Mouse (Mus musculus) gastrocnemius, postnatal 25 days (tissue): ENCODE results near the gene Nsl1. TPM values are rescaled to one million over a fixed set of nuclear protein-coding genes. Genes with fewer than 3 reads are reported as not detected.

Experiments used
- DNase-seq: peaks from one replicate; pipeline ENCODE4 v3.0.0; 2022
- total RNA-seq, 2 experiments: library from RNA; stranded (reverse); gene quantifications; 1 replicate in 1 of 2; 2 replicates in 1 of 2; pipeline ENCODE4 v1.2.3; 2021

The Nsl1 gene
- total RNA-seq, 2 experiments from 2014 or later, result 0.26 to 0.56 TPM

GRCm38 (mm10) chr1:191054870-191055532 lies 7.8 kb upstream of the Nsl1 start:
- DNase-seq, result no peak

DNA sequence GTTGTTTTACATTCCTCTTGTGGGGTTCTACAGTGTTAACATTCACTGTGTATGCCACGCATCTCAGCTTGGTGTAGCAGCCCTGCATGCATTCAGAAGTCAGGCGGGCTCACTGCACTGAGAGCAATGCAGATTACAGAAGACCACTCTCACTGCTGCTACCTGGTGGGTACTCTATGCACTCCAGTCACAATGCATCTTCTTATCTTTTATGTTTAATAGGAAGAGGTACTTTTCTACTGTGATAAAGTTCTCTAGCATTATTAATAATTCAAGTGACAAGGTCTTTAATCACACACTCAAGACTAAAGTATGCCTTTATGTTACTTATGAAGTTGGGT lies 7.3 kb upstream of the Nsl1 start:
- no peak for DNase-seq

GRCm38 (mm10) chr1:191057461-191057860 lies 5.4 kb upstream of the Nsl1 start:
- no peak for DNase-seq

DNA sequence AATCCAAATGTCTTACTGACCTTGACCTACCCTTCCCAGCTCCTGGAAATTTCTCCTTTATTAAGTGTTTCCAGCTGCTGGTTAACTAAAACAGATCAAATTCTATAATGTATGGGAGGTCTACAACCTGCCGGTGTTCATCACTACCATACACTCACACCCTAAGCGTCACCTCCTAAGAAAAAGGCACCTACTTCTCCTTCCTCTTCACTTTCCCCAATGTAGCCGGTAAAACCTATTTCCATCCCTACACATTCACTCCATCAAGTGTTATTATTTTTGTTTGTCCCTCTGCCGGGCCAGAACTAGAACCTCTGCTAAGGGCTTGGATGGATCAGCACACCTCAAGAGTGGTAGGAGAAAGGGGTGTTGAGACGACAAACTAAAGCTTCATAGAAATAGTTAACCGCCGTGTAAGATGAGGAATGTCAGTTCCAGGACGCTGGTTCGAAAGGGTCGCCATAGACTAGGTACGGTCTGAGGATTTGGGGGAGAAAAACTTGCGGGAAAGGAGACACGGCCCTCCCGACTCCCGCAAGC lies 501 bp upstream of the Nsl1 start:
- DNase-seq, result no peak

DNA sequence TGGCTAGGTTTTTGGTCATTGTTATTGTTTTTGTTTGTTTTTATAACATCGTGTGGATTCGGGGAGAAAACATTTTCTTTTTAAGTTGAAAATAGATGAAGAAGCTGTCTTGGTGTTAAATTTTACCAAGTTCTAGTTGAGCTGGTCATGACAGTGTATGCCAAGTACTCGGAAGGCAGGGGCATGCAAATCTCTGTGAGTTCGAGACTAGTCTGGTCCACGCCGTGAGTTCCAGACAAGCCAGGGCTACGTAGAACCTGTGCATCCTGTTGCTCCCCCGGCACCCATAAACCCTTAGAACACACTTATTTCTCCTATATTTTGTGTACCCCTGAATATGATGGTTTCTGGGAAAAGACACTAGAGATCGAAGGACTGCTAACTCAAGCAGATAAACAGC lies 888 bp downstream of the Nsl1 start:
- DNase-seq, result no peak

DNA sequence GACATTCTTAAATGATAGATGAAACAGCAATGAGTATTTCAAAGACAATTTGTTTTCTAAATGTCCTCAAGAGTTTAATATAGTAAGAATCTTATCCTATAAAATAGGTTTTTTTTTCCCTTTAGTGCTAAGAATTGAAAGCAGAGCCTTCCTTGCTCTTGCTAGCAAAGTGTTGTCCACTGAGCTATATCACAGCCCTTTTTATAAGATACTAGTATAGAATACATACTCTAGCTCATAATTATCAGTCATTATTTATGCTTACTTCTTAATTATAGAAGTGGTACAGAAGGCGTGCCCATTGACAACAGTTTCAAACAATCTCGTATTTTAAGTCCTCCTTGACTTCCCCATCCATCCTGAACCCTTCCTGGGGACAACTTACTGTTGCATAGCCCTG lies 1.7 kb downstream of the Nsl1 start:
- no peak for DNase-seq

GRCm38 (mm10) chr1:191065188-191065587 lies 2.4 kb downstream of the Nsl1 start:
- no peak for DNase-seq

DNA sequence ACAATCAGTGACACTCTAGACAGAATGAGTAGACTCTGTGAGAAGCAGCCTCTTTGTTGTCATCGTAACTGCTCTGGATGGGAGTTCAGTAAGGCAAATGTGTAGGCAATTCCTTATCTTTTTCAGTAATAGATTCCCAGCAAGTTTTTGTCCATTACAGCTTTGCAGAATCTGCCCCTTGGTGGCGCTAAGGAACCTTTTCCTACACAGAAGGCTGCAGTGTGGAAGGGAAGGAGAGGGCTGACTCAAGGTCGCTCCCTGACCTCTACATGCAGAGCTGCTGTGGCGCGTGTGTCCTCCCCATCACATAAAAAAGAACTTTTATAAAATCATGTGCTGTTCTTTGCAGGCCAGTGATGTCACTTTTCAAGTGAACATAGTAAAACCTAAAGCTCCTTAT lies 5.6 kb downstream of the Nsl1 start:
- no peak for DNase-seq

DNA sequence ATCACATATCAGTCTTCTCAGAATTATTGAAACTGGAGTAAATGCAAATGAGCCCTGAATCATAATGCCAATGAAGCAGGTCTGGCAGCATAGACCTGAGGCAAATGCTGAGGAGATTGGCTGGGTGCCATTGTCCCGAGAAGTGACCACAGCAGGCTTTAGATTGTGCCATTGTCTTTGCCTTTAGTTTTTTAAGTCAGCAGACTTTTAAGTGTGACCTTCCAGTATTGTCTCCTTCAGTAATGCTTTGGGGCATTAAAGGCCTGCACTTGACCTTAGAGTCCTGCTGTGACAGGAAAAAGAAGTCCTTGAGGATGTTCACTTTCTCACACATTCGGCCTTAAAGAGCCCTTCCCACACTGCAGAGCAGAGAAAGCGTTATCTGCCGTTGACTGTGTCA lies 7.4 kb downstream of the Nsl1 start:
- no peak for DNase-seq

- DNase-seq, result no peak
Measured at GRCm38 (mm10) chr1:191071613-191072012, 8.8 kb downstream of the Nsl1 start.

- no peak for DNase-seq
Measured at GRCm38 (mm10) chr1:191072329-191072913, 9.6 kb downstream of the Nsl1 start.

GRCm38 (mm10) chr1:191073001-191073400 lies 10.2 kb downstream of the Nsl1 start:
- DNase-seq, result peak; percentile 27

DNA sequence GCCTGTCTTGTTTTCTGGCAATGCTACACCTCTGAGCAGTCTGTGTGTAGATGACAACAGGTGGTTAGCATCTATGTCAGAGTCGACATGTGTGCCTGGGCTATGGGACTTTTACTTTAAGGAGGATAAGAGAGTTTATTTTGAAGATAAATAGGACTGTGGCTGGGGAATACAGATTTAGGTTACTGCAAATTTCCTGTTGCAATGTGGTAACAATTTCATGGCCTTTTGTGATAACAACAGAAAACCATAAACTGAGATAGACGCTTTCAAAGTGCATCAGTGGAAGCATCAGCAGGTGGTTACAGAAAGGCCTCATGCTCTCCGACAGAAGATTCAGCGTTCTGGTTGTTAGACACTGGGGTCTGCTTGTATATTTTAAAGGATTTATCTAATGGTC lies 10.7 kb downstream of the Nsl1 start:
- no peak for DNase-seq

DNA sequence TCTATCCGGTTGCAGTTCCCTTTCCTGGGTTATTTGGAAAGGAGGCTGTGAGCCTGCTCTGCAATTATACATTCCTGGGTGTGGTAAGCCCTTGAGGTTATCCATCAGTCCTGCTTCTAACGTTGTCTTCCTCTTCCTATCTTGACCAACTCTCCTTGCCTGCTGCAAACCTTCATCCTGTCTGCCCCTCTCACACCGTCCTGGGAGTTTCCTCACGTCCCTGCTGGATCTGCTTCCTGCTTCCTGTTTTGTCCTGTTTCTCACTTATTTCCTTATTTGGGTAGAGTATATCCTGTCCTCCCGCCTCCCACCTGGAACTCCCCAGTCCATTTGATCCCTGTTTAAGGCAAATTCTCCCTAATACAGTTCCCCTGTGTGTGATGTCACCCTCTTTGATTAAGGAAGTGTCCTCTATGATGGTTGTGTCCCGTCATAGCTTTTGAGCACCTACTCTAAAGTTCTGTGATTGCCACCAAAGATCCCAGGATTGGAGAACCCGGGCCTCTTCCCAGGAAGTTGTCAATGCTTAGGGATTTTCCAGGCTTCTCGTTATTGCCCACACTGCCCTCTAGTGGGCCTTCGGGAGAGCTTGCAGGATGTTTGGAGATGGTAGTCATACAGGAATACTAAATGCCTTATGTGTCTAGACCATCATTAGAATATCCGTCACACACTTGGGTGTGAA lies 12.5 kb downstream of the Nsl1 start:
- peak; percentile 21 for DNase-seq

DNA sequence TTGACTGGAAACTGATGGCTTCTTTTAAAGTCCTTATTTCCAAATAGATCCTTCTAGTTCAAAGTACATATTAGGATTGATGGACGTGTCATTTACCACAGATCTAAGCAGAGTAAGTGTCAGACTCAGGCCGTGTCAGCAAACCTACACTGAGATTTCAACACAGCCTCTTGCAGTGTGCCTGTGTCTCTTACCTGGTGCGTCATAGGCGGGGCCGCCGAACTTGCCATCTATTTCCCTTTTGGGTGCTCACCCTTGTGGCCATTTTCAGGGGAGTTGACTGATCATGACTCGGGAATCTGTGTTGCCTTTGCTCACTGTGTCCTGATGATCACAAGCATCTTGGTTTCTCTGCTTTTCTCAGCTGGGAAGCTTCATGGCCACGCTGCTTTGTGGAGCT lies 20.4 kb downstream of the Nsl1 start:
- DNase-seq, result no peak

- DNase-seq, result no peak
Measured at GRCm38 (mm10) chr1:191084951-191085559, 22.2 kb downstream of the Nsl1 start.

DNA sequence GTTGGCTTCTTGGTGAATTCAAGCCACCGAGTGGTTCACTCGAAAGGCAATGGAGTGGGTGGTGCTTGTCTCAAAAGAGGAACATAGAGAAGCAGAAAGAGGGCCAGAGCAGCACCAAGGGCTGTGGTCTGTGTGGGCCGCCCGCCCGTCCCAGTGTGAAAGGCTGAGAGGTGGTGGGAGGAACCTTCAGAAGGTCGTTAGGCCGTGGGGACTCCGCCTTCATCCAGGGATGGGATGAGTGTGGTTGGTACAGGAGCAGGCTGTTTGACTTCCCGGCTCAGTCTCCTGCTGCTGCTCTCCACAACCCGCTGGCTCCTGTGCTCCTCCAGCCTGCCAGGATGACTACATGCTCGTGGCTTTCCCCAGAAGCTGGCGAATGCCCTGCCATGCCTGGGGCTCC lies 22.8 kb downstream of the Nsl1 start:
- no peak for DNase-seq

DNA sequence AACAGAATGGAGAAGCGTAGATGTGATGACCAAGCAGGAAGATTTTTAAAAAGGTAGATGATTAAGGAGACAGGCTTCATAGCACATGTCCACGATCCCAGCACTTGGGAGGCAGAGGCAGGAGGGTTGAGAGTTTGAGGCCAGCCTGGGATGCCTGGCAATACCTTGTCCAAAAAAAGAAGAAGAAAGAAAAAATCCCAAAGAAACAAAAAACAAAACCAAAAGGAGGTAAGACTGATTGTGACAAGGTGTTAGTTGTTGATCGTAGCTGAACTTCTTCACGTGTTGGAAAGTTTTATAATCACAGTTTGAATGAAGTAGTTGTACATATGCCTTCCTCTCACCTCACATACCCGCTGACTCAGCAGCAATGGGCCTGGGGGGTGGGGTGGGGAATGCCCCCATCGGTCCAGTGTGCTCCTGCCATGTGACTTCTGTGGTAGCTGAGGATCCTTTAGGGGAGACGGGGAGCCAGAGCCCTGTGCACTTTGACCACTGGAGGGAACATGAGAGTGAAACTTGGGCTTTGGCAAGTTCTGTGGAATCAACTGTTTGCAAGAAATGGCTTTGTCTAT lies 23.6 kb downstream of the Nsl1 start:
- no peak for DNase-seq

DNA sequence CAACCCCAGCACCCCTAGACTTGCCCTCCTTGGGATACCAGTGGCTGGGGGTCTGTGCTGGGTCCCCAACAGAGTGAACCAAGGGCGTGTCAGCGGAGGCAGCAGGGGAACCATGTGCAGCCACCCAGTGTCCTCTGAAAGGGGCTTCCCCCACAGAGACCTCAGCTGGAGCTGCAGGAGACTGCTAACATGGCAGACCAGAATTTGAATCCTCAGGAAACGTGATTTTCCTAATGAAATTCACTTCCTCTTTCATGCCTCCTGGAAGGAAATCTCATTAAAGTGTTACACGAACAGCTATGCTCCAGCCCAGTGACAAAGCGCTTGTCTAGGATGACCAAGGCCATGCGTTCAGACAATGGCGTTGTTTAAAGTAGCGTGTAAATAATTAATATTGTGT lies 24.1 kb downstream of the Nsl1 start:
- no peak for DNase-seq

DNA sequence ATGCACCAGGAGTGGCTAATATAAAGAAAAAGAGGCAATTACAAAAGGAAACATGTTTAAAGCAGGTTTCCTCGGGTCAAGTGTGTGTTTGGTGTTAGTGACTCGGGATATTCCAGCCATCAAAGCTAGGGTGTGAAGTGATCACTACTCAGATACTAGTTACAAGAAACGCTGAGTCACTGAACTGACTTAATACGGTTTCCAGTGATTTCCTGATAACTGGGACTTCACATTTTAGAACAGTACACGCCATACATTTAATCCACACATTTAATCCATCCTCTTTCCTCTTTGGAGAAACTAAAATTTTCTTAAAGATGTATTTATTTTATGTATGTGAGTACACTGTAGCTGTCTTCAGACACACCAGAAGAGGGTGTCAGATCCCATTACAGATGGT lies 25.1 kb downstream of the Nsl1 start:
- DNase-seq, result no peak

- DNase-seq, result no peak
Measured at GRCm38 (mm10) chr1:191089355-191089754, 26.5 kb downstream of the Nsl1 start.

- no peak for DNase-seq
Measured at GRCm38 (mm10) chr1:191092050-191092449, 29.2 kb downstream of the Nsl1 start.

DNA sequence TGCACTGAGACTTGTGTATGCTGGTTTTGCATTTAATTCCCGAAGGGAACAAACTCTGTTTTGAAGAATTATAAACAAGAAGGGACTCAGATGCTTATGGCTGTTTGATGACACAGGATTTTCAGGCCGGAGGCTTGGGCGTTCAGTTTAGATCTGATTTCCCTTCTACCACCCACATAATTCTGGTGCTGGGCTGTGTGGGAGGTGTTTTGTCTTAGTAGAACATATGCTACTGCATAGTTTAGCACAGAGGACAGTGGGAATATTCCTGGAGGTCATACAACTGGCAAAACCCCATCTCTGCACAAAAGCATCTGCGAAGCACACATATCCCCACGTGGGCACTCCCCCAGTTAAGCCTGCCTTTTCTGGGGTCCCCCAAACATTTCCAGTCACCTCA lies 30.8 kb downstream of the Nsl1 start:
- DNase-seq, result no peak
